Mouse (Mus musculus): ENCODE data around the gene Akna.

DNA sequence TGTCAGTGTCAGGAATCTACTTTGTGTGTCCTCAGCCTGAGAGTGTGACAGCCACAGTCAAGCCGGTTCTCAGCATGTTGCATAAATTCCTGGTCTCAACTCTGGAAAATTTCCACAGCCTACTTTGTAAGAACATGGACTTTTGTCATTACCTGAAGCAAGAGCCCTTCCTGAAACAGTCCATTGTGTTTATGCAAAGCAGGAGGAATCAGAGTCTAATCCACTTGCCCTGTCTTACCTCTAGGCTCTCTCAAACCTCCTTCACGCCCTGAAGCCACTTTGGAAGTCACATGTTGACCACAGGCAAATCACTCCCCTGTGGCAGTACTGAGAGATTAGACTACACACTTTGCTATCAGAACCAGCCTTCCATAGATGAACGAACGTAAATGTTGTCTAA, 60.7 kb downstream of the Akna start:
- no peak for TF ChIP-seq POLR2A (IDR thresholded peaks at IDR 0.05; ENCODE audit: control insufficient read depth, low read depth, low read length)
- no peak for TF ChIP-seq CTCF (IDR thresholded peaks at IDR 0.05; ENCODE audit: control insufficient read depth, insufficient read depth, insufficient replicate concordance, low read depth, low read length)
